Mouse (Mus musculus): Measurements from ENCODE around the gene Mcts2. TPM values are rescaled to one million over a fixed set of nuclear protein-coding genes. Genes with fewer than 3 reads are reported as not detected.

Gene Mcts2
- 6.4 TPM for polyA plus RNA-seq (2014; fragmentation: Illumina TruSeq; extraction: RNeasy Lipid Tissue Mini Kit (QIAGEN cat#74804); ENCODE audit: insufficient read depth, low read depth, low replicate concordance)

DNA sequence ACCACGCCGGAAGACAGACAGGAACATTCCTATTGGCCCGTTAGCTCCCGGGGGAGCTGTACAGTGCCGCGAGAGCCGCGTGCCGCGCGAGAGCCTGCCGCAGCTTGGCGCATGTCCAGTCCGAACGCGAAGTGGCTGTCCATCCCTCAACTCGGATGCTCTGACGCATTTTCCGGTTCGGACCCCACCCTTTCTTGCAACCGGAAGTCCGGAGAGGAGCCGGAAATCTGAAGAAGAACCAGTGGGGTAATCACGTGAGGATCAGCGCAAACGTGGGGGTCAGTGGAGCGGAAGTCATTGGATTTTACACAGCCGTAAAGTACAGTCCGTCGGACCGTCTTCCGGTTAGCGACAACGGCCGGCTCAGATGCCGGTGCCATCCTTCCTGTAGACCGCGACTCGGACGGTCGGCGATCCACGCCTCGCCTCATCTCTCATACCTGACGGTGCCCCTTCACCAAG, at the start of gene Mcts2:
Gene Mcts2 (plus strand): TSS at position 230 of the 462 bp plus-strand sequence.

GRCm38 (mm10) chr2:152669256-152669638, 17.6 kb upstream of the Mcts2 start, which contains the start of gene H13:
Gene H13, plus strand, starts transcription at chr2:152669461.

DNA sequence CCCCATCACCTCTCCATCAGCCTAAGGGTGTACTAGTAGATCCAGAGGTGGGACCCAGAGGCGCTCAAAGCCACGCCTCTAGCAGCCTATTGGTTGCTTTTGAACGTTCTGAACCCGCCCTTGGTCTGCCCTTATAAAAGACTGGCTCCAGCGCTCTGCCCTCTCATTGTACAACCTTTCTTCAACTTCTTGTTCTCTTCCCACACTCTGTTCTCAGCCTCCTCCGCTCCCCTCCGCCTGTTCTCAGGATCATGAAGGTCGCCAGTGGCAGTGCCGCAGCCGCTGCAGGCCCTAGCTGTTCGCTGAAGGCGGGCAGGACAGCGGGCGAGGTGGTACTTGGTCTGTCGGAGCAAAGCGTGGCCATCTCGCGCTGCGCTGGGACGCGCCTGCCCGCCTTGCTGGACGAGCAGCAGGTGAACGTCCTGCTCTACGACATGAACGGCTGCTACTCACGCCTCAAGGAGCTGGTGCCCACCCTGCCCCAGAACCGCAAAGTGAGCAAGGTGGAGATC, 49.3 kb downstream of the Mcts2 start, which contains the start of gene Id1:
Gene Id1 (plus strand): TSS at position 162 of the 512 bp plus-strand sequence.

Other genes with a start within 250 kb of the Mcts2 start
- not detected for gene Defb23, start 222.4 kb upstream of the Mcts2 start, polyA plus RNA-seq (2014; fragmentation: Illumina TruSeq; extraction: RNeasy Lipid Tissue Mini Kit (QIAGEN cat#74804); ENCODE audit: insufficient read depth, low read depth, low replicate concordance)
- gene Defb20, start 210.0 kb upstream of the Mcts2 start, polyA plus RNA-seq (2014; fragmentation: Illumina TruSeq; extraction: RNeasy Lipid Tissue Mini Kit (QIAGEN cat#74804); ENCODE audit: insufficient read depth, low read depth, low replicate concordance) = not detected
- gene Defb22, start 196.9 kb upstream of the Mcts2 start, polyA plus RNA-seq (2014; fragmentation: Illumina TruSeq; extraction: RNeasy Lipid Tissue Mini Kit (QIAGEN cat#74804); ENCODE audit: insufficient read depth, low read depth, low replicate concordance) = not detected
- gene Defb26, start 175.3 kb upstream of the Mcts2 start, polyA plus RNA-seq (2014; fragmentation: Illumina TruSeq; extraction: RNeasy Lipid Tissue Mini Kit (QIAGEN cat#74804); ENCODE audit: insufficient read depth, low read depth, low replicate concordance) = not detected
- not detected for gene Defb28, start 168.8 kb upstream of the Mcts2 start, polyA plus RNA-seq (2014; fragmentation: Illumina TruSeq; extraction: RNeasy Lipid Tissue Mini Kit (QIAGEN cat#74804); ENCODE audit: insufficient read depth, low read depth, low replicate concordance)
- gene Defb29, start 146.9 kb upstream of the Mcts2 start, polyA plus RNA-seq (2014; fragmentation: Illumina TruSeq; extraction: RNeasy Lipid Tissue Mini Kit (QIAGEN cat#74804); ENCODE audit: insufficient read depth, low read depth, low replicate concordance) = not detected
- gene Gm17416, start 117.7 kb upstream of the Mcts2 start, polyA plus RNA-seq (2014; fragmentation: Illumina TruSeq; extraction: RNeasy Lipid Tissue Mini Kit (QIAGEN cat#74804); ENCODE audit: insufficient read depth, low read depth, low replicate concordance) = not detected
- not detected for gene Defb21, start 114.3 kb upstream of the Mcts2 start, polyA plus RNA-seq (2014; fragmentation: Illumina TruSeq; extraction: RNeasy Lipid Tissue Mini Kit (QIAGEN cat#74804); ENCODE audit: insufficient read depth, low read depth, low replicate concordance)
- not detected for gene Defb19, start 106.7 kb upstream of the Mcts2 start, polyA plus RNA-seq (2014; fragmentation: Illumina TruSeq; extraction: RNeasy Lipid Tissue Mini Kit (QIAGEN cat#74804); ENCODE audit: insufficient read depth, low read depth, low replicate concordance)
- not detected for gene Defb45, start 87.6 kb upstream of the Mcts2 start, polyA plus RNA-seq (2014; fragmentation: Illumina TruSeq; extraction: RNeasy Lipid Tissue Mini Kit (QIAGEN cat#74804); ENCODE audit: insufficient read depth, low read depth, low replicate concordance)
- not detected for gene Defb36, start 82.7 kb upstream of the Mcts2 start, polyA plus RNA-seq (2014; fragmentation: Illumina TruSeq; extraction: RNeasy Lipid Tissue Mini Kit (QIAGEN cat#74804); ENCODE audit: insufficient read depth, low read depth, low replicate concordance)
- gene Defb25, start 64.0 kb upstream of the Mcts2 start, polyA plus RNA-seq (2014; fragmentation: Illumina TruSeq; extraction: RNeasy Lipid Tissue Mini Kit (QIAGEN cat#74804); ENCODE audit: insufficient read depth, low read depth, low replicate concordance) = 2.9 TPM
- gene Rem1, start 60.1 kb upstream of the Mcts2 start, polyA plus RNA-seq (2014; fragmentation: Illumina TruSeq; extraction: RNeasy Lipid Tissue Mini Kit (QIAGEN cat#74804); ENCODE audit: insufficient read depth, low read depth, low replicate concordance) = 10.7 TPM
- gene H13, start 17.6 kb upstream of the Mcts2 start, polyA plus RNA-seq (2014; fragmentation: Illumina TruSeq; extraction: RNeasy Lipid Tissue Mini Kit (QIAGEN cat#74804); ENCODE audit: insufficient read depth, low read depth, low replicate concordance) = 64.5 TPM
- 241 TPM for gene Id1, start 49.2 kb downstream of the Mcts2 start, polyA plus RNA-seq (2014; fragmentation: Illumina TruSeq; extraction: RNeasy Lipid Tissue Mini Kit (QIAGEN cat#74804); ENCODE audit: insufficient read depth, low read depth, low replicate concordance)
- 150 TPM for gene Cox4i2, start 67.1 kb downstream of the Mcts2 start, polyA plus RNA-seq (2014; fragmentation: Illumina TruSeq; extraction: RNeasy Lipid Tissue Mini Kit (QIAGEN cat#74804); ENCODE audit: insufficient read depth, low read depth, low replicate concordance)
- gene Bcl2l1, start 144.7 kb downstream of the Mcts2 start, polyA plus RNA-seq (2014; fragmentation: Illumina TruSeq; extraction: RNeasy Lipid Tissue Mini Kit (QIAGEN cat#74804); ENCODE audit: insufficient read depth, low read depth, low replicate concordance) = 66.6 TPM
- 1.0 TPM for gene Tpx2, start 160.9 kb downstream of the Mcts2 start, polyA plus RNA-seq (2014; fragmentation: Illumina TruSeq; extraction: RNeasy Lipid Tissue Mini Kit (QIAGEN cat#74804); ENCODE audit: insufficient read depth, low read depth, low replicate concordance)
- gene Mylk2, start 224.3 kb downstream of the Mcts2 start, polyA plus RNA-seq (2014; fragmentation: Illumina TruSeq; extraction: RNeasy Lipid Tissue Mini Kit (QIAGEN cat#74804); ENCODE audit: insufficient read depth, low read depth, low replicate concordance) = 0.24 TPM
- 5.9 TPM for gene Foxs1, start 246.2 kb downstream of the Mcts2 start, polyA plus RNA-seq (2014; fragmentation: Illumina TruSeq; extraction: RNeasy Lipid Tissue Mini Kit (QIAGEN cat#74804); ENCODE audit: insufficient read depth, low read depth, low replicate concordance)